Mouse (Mus musculus) adrenal gland, postnatal 25 days (tissue): Measurements from ENCODE around the gene Zfp362. TPM values are rescaled to one million over a fixed set of nuclear protein-coding genes. Genes with fewer than 3 reads are reported as not detected.

Experiments
- DNase-seq: peaks from one replicate; pipeline ENCODE4 v3.0.0; 2021; ENCODE audit warnings: mixed read lengths
- total RNA-seq: library from RNA; stranded (reverse); gene quantifications from 2 replicates; pipeline ENCODE4 v1.2.3, GENCODE M21; 2021

The Zfp362 gene
- total RNA-seq, 1 experiment from 2014 or later = 38.6 TPM

GRCm38 (mm10) chr4:128801675-128802465 lies 4.0 kb downstream of the Zfp362 start:
- no peak for DNase-seq

GRCm38 (mm10) chr4:128796788-128797187 lies 9.1 kb downstream of the Zfp362 start:
- no peak for DNase-seq

GRCm38 (mm10) chr4:128795596-128795995 lies 10.2 kb downstream of the Zfp362 start:
- DNase-seq = no peak

- peak; percentile 55 for DNase-seq
Measured at GRCm38 (mm10) chr4:128794198-128794597, 11.6 kb downstream of the Zfp362 start.

- peak; percentile 83 for DNase-seq
Measured at GRCm38 (mm10) chr4:128793710-128794109, 12.1 kb downstream of the Zfp362 start.

- no peak for DNase-seq
Measured at GRCm38 (mm10) chr4:128789646-128790045, 16.2 kb downstream of the Zfp362 start.

GRCm38 (mm10) chr4:128788108-128788507 lies 17.7 kb downstream of the Zfp362 start:
- DNase-seq = no peak

GRCm38 (mm10) chr4:128787023-128787939 lies 18.6 kb downstream of the Zfp362 start:
- peak; percentile 1 for DNase-seq

GRCm38 (mm10) chr4:128785921-128786654 lies 19.8 kb downstream of the Zfp362 start:
- peak; percentile 1 for DNase-seq

GRCm38 (mm10) chr4:128784950-128785631 lies 20.8 kb downstream of the Zfp362 start:
- DNase-seq = peak; percentile 0

- DNase-seq = peak; percentile 0
Measured at GRCm38 (mm10) chr4:128782645-128783044, 23.2 kb downstream of the Zfp362 start.

- DNase-seq = peak; percentile 9
Measured at GRCm38 (mm10) chr4:128782037-128782436, 23.8 kb downstream of the Zfp362 start.

- no peak for DNase-seq
Measured at GRCm38 (mm10) chr4:128777593-128777992, 28.3 kb downstream of the Zfp362 start.

- peak; percentile 79 for DNase-seq
Measured at GRCm38 (mm10) chr4:128776568-128777289, 29.1 kb downstream of the Zfp362 start.

- peak; percentile 40 for DNase-seq
Measured at GRCm38 (mm10) chr4:128774467-128774866, 31.4 kb downstream of the Zfp362 start.

- DNase-seq = no peak
Measured at GRCm38 (mm10) chr4:128773820-128774219, 32.0 kb downstream of the Zfp362 start.

GRCm38 (mm10) chr4:128770698-128771097 lies 35.1 kb downstream of the Zfp362 start:
- no peak for DNase-seq

- DNase-seq = no peak
Measured at GRCm38 (mm10) chr4:128769569-128770355, 36.1 kb downstream of the Zfp362 start.

- no peak for DNase-seq
Measured at GRCm38 (mm10) chr4:128768120-128768519, 37.7 kb downstream of the Zfp362 start.

- no peak for DNase-seq
Measured at GRCm38 (mm10) chr4:128766929-128767328, 38.9 kb downstream of the Zfp362 start.
